Mouse (Mus musculus): ENCODE results near the gene Saa4.
"Not testable (repeated sequence)": the region's sequence is repeated elsewhere in the genome, so short reads cannot be mapped to it uniquely, and the experiment has no call there.

The Saa4 gene

DNA sequence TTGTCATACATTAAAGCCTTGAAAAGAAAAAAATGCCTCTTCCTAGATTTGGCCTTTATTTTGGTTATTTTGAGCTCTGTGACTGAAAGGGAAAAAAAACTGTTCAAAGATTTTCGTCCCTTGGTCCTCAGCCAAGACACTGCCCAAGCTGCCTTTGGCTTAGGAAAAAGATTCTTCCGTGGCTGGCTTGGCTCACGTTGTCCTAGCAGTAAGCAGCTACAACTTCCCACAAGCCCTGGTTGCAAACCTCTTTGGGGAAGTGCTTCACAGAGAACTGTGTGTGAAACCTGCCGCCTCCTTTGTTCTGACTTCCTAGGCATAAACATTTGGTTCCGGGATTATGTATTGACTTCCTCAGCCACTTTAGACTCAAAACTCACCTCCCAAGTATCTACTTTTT is 15.5 kb downstream of the Saa4 start:
- DNase-seq (ENCODE audit: low spot score in 2 of 2), result peak in 1 of 2 experiments; percentile 14

GRCm38 (mm10) chr7:46715600-46715999 is 16.8 kb downstream of the Saa4 start, which contains the start of gene Saa3:
TSS of gene Saa3 (minus strand) at chr7:46715700.
- DNase-seq (ENCODE audit: low spot score in 2 of 2), result no peak

DNA sequence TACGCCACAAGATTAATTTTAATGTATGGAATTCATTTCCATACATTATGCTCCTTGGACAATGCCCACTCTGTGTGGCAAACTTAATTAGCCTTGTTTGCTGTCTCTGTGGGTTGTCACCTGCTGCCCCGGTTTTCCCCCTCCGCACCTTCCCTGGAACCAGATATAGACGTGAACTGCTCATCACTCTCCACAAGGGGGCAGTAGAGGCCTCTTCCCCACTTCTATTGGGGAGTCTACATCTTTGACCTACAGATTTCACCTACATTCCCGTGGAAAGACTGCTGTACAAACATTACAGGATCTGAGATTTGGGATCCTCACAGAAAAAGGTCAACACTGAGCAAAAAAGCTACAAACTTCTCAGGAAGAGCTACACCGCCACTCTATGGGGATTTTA is 17.9 kb downstream of the Saa4 start:
- peak; percentile 38 to 59 for DNase-seq (ENCODE audit: low spot score in 2 of 2)

DNA sequence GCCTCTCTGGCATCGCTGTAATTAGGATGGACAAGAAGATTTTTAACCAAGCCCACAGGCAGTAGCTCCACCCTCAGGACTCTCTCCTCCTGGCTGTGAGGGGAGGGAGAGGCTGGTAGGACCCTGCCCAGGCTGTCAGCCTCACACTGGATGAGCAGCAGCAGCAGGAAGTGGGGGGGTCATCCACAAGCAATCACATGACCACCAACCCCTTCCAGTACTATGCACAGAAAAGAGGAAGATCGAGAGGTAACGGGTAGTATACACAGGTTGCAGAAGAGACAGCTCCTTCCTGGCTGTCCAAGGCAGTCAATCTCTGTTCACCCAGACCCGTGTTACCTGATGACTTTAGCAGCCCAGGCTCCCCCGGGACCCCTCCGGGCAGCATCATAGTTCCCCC is 20.2 kb downstream of the Saa4 start:
- DNase-seq (ENCODE audit: low spot score in 2 of 2), result no peak

DNA sequence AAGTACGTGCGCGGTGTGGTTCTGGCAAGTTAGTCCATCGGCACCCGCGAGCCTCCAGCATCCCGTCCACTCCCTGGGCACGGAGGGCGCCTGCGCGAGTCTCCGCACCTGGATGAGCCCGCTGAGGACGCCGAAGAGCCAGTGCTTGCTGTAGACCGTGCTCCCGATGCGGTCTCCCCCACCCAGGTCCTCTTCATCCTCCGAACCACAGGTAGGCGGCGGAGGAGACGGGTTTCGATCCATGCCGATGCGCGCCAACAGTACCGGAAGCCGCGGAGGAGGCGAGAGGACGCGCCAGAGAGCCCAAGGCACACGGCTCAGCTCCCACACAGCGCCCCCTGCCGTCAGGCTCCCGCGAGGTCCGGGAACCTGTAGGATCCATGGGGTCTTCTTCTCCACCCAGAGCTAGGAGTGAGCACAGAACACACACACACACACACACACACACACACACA is 22.0 kb downstream of the Saa4 start, which contains the start of gene Saal1:
Saal1 (minus strand) TSS at position 291 of the 455 bp plus-strand sequence.
- peak; percentile 78 to 83 for DNase-seq (ENCODE audit: low spot score in 2 of 2)

- DNase-seq (ENCODE audit: low spot score in 2 of 2), result no peak
Measured at GRCm38 (mm10) chr7:46700521-46701025, 31.8 kb downstream of the Saa4 start.

- no peak for DNase-seq (ENCODE audit: low spot score in 2 of 2)
Measured at GRCm38 (mm10) chr7:46696754-46697153, 35.6 kb downstream of the Saa4 start.

DNA sequence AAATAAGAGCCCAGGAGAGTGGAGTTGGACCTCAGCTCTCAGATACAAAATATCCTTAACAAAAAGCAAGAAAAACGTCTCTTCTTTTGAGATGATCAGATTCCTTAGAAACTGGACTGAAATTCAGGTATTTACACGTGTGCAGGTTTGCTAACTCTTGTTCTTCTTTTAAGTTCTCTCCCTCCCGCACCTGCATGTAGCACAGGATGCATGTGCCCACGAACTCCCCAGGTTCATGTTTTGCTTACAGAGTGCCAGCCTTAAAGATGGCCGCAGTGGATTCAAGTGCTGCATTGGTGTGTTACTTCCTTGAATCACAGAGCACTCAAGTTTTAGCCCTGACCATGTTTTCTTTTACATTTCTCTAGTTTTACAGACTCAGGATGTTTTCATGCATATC is 45.6 kb downstream of the Saa4 start:
- DNase-seq (ENCODE audit: low spot score in 2 of 2), result no peak

DNA sequence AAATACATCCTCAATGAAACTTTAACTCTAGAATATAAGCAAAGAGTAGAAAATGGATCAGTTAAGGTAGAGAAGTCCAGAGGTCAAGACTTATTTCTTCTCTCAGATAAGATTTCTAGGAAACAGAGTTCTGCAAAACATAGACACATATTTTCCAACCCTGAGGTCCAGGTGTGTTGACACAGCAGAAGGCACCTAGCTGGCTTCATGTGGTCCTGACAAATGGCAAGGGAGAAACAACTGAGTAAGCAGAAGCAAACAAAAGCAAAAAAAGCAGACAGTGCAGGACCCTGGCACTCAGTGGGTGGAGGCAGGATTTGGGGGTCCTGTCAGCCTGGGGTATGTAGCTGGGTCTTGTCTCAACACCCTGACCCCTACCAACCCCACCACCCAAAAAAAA is 51.7 kb downstream of the Saa4 start:
- DNase-seq (ENCODE audit: low spot score in 2 of 2), result no peak

DNA sequence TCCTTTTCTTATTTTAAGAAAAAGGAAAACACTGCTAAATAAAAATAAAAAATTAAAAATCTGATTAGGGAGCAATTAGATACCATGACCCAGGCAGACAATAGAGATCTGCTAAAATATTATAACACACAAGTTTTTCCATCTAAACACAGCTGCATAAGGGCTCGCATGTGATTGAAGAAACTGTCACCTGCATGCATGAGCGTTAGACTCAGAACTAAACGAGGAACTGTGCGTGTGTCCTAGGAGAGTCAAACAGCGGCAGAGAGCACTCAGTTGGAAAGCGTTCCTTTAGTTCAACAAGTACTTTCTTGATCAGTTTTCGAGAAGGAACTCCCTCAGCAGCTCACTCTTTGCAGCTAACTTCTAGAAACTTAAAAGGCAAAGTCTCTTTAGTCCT is 53.4 kb downstream of the Saa4 start:
- DNase-seq (ENCODE audit: low spot score in 2 of 2), result not testable (repeated sequence)

DNA sequence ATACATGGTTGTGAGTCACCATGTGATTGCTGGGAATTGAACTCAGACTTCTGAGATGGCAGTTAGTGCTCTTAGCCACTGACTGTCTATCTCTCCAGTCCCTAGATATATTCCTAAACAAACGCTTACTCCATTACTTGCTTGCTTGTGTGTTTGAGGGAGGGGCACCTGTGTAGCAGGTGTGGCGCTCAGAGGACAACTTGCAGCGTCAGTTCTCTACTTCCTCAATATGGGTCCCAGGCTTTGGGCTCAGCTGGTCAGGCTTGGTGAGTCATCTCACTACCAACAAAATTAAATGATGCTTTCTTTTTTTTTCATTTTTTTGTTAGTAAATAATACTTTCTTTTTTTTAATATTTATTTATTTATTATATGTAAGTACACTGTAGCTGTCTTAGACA is 54.0 kb downstream of the Saa4 start:
- no peak for DNase-seq (ENCODE audit: low spot score in 2 of 2)
